Mouse (Mus musculus): Measurements from ENCODE around the gene Inpp4a. TPM values are rescaled to one million over a fixed set of nuclear protein-coding genes. Genes with fewer than 3 reads are reported as not detected.
A peak's percentile ranks its signal among the peaks of the same experiment; 100 is the strongest.

The Inpp4a gene
- polyA plus RNA-seq, 1 experiment = 85.7 TPM

DNA sequence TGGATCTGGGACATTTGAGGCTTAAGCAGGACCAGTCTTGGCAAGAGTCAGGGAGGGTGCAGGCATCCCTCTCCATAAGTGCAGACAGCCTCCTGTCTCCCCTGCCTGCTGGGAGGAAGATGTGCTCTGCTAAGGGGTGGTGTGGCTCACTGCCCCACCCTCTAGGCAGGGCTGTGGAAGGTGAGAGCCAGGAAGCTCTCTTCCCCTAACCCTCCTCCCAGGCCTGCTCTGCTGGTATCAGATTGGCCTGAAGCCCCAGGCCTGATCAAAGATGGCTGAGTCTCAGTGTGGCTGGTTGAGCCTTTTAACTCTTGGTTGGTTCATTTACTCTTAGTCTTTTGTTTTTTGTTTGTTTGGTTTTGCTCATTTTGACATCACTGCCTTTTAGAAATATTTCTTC lies 110.0 kb downstream of the Inpp4a start:
- TF ChIP-seq POLR2A (IDR thresholded peaks at IDR 0.05; ENCODE audit: extremely low read depth, insufficient read depth, low read length) (no peak), CTCF (IDR thresholded peaks at IDR 0.05; ENCODE audit: extremely low read depth, insufficient read depth, low read length) (no peak)

DNA sequence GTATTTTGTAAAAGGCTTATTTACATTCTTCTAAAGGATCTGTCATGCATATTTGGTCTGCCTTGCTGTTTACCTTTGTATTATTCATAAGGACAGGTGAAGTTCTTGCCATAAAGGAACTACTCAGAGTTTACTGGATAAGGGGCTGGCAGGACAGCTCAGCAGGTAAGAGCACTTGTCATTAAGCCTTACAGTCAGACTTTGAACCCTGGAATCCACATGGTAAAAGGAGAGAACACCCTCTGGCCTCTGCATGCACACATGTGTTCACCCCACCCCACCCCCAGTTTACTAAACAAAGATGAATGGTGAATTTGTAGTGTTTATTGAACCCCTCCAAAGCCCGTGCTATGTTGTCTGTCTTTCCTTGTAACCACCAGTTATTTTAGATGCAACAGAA lies 115.7 kb downstream of the Inpp4a start:
- H3K27ac ChIP-seq (ENCODE audit: insufficient read depth, low read length) = no peak overlapping the region
- TF ChIP-seq POLR2A (IDR thresholded peaks at IDR 0.05; ENCODE audit: extremely low read depth, insufficient read depth, low read length) (no peak), CTCF (IDR thresholded peaks at IDR 0.05; ENCODE audit: extremely low read depth, insufficient read depth, low read length) (no peak)
- H3K4me1 ChIP-seq (ENCODE audit: control insufficient read depth, insufficient read depth, low read length) = no peaks in the 10 kb centered on the region
- no peak overlapping the region for H3K4me3 ChIP-seq (ENCODE audit: insufficient read depth, low read length)

More for the DNA sequence above, 110.0 kb downstream of the Inpp4a start:
- no peak overlapping the region for H3K4me3 ChIP-seq (ENCODE audit: insufficient read depth, low read length)
- no peak overlapping the region for H3K27ac ChIP-seq (ENCODE audit: insufficient read depth, low read length)
- no peaks in the 10 kb centered on the region for H3K4me1 ChIP-seq (ENCODE audit: control insufficient read depth, insufficient read depth, low read length)

DNA sequence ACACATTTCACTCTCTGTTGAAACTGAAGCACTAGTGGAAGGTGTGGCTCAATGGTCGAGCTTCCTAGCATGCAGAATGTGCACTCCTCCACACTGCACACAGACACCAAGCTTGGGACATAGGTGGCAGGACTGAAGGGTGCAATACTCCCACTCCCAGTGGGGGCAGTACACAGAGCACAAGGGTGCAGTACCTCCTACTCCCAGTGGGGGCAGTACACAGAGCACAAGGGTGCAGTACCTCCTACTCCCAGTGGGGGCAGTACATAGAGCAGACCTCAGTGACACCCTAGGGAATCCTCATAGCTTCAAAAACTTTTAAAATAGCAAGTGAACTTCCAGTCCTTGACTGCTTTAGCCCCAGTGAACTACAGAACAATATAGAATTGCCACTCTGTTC lies 119.8 kb downstream of the Inpp4a start:
- Histone ChIP-seq H3K27ac (ENCODE audit: insufficient read depth, low read length) (no peak overlapping the region), H3K4me1 (ENCODE audit: control insufficient read depth, insufficient read depth, low read length) (no peaks in the 10 kb centered on the region), H3K4me3 (ENCODE audit: insufficient read depth, low read length) (no peak overlapping the region)
- TF ChIP-seq CTCF (IDR thresholded peaks at IDR 0.05; ENCODE audit: extremely low read depth, insufficient read depth, low read length) (peak; percentile 81), POLR2A (IDR thresholded peaks at IDR 0.05; ENCODE audit: extremely low read depth, insufficient read depth, low read length) (no peak)

DNA sequence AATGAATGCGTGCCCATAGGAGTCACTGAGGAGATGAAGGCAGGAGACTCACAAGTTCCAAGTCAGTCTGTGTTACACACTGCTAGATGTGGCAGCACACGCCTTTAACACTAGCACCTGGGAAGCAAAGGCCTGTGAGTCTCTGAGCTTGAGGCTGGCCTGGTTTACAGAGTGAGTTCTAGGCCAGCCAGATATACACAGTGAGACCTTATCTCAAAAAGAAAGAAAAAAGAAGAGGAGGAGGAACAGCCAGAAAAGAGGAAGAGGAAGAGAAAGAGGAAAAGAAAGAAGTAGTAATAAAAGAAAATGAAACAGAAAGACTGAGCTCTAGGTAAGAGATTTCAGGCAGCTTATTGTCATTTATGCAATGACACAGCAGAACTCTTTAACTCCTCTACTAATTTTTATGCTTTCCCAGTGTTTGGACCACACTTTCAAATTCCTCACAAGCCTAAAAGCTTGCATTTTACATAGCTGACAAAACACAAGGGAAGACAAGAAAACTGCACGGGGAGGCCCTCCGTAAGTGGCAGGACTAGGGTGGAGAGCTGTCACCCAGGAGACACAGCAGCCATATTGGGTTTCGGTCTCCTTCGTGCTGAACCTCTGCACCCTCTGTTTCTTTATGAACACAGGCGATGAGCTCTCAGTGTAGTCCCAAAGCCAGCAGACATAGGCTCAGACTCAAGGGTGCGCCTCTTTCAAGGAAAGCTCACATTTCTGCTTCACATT lies 127.6 kb downstream of the Inpp4a start:
- no peak for TF ChIP-seq CTCF (IDR thresholded peaks at IDR 0.05; ENCODE audit: extremely low read depth, insufficient read depth, low read length)
- TF ChIP-seq POLR2A (IDR thresholded peaks at IDR 0.05; ENCODE audit: extremely low read depth, insufficient read depth, low read length) = no peak
- peaks cover 5% of the 10 kb centered on the region for H3K4me1 ChIP-seq (ENCODE audit: control insufficient read depth, insufficient read depth, low read length)
- no peak overlapping the region for H3K4me3 ChIP-seq (ENCODE audit: insufficient read depth, low read length)

DNA sequence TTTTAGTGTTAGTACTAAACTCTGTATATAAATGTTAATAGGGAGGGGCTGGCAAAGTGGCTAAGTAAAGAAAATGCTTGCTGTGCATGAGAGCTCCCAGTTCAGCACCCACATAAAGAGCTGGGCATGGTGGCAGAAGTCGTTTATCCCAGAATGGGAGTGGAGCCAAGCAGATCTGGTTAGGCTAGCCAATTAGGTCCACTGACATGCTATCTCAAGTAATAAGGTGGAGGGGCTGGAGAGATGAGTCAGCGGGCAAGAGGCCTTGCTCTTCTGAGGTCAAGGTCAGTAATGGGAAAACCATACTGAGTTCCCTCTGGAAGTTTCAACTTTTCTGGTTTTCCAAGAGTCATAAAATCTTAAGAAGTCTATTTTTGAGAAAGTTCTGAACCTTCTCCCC lies 129.2 kb downstream of the Inpp4a start:
- peaks cover 5% of the 10 kb centered on the region for H3K4me1 ChIP-seq (ENCODE audit: control insufficient read depth, insufficient read depth, low read length)
- TF ChIP-seq CTCF (IDR thresholded peaks at IDR 0.05; ENCODE audit: extremely low read depth, insufficient read depth, low read length) = no peak
- no peak for TF ChIP-seq POLR2A (IDR thresholded peaks at IDR 0.05; ENCODE audit: extremely low read depth, insufficient read depth, low read length)
- peak overlapping the region; percentile 87 for H3K4me3 ChIP-seq (ENCODE audit: insufficient read depth, low read length)
- H3K27ac ChIP-seq (ENCODE audit: insufficient read depth, low read length) = no peak overlapping the region

More for the DNA sequence above, 127.6 kb downstream of the Inpp4a start:
- no peak overlapping the region for H3K27ac ChIP-seq (ENCODE audit: insufficient read depth, low read length)

DNA sequence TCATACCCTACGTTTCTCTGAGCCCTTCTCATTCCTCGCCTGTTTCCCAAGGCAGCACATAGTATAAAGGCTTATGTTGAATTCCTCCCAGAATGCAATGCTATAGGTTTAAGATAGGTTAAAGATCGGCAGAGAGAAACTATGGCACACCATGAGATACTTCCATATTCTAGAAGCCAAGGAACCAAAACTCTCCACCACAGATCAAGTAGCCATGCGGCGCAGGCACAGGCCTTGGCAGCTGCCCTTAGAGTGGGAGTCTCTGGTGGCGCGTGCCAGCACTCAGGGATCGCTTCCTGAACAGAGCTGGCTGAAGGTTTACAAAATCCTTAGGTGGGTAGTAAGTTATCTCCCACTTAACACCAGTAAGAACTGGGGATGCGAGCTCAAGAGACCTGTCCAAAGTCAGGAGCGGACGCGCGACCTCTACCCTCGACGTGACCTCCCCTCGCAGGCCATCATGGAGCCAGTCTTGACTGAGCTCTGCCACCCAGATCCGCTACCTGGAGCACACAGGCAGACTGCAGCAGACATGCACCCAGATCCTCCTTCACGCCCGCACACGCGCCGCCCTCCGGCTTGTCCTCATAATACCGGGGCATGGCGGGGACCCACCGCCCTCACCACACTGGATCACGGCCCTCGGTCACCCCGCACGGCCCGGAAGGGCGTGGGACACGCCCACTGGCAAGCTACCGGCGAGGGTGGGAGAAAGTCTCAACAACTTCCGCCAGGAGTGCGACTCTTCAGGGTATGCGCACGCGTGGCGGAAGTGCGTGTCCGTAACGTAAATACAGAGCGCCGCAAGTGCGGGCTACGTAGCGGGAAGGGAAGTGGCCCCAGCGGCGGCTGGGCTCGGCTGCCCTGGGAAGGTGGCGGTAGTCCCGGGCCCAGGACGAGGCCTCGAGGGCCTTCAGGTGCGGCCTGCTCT lies 130.0 kb downstream of the Inpp4a start, which contains the start of the genes Coa5 and Unc50:
Gene Coa5, minus strand, starts transcription at position 738 of the 931 bp plus-strand sequence.
Gene Unc50, plus strand, starts transcription at position 774 of the 931 bp plus-strand sequence.
- Histone ChIP-seq H3K4me3 (ENCODE audit: insufficient read depth, low read length) (peak within 1 kb of the TSS; percentile 87), H3K4me1 (ENCODE audit: control insufficient read depth, insufficient read depth, low read length) (peaks cover 5% of the 10 kb centered on the region), H3K27ac (ENCODE audit: insufficient read depth, low read length) (peak within 1 kb of the TSS; percentile 25; the same call in 1 of the 2 replicates)
- no peak for TF ChIP-seq CTCF (IDR thresholded peaks at IDR 0.05; ENCODE audit: extremely low read depth, insufficient read depth, low read length)
- TF ChIP-seq POLR2A (IDR thresholded peaks at IDR 0.05; ENCODE audit: extremely low read depth, insufficient read depth, low read length) = peak; percentile 77; the same call in 1 of the 2 replicates

DNA sequence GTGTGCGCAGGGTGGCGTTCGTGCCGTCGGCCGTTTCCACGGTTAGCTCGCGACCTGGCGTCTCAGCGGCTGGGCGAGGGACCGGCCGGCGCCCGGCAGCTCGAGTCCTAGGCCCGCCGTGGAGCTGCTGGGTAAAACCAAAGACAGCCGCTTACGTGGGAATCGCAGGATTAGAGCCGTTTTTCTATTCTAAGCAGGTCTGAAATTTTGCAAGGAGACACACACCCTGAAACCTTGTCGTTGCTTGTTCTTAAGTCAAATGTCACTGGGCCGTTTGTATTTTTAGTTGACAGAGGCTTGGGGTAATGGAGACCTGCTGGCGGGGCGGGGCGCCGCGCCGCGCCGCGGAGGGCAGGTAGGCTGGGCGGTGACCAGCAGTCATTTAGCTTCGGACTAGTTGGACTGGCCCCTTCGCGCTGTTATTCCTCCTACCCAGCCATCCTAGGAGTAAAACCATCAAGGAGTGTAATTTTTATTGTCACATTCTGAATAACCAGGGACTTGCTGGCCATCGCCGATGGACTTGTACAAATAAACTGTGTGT lies 130.7 kb downstream of the Inpp4a start:
- peaks cover 5% of the 10 kb centered on the region for H3K4me1 ChIP-seq (ENCODE audit: control insufficient read depth, insufficient read depth, low read length)
- H3K27ac ChIP-seq (ENCODE audit: insufficient read depth, low read length) = no peak overlapping the region
- peak overlapping the region; percentile 87 for H3K4me3 ChIP-seq (ENCODE audit: insufficient read depth, low read length)
- TF ChIP-seq POLR2A (IDR thresholded peaks at IDR 0.05; ENCODE audit: extremely low read depth, insufficient read depth, low read length) (no peak), CTCF (IDR thresholded peaks at IDR 0.05; ENCODE audit: extremely low read depth, insufficient read depth, low read length) (no peak)

DNA sequence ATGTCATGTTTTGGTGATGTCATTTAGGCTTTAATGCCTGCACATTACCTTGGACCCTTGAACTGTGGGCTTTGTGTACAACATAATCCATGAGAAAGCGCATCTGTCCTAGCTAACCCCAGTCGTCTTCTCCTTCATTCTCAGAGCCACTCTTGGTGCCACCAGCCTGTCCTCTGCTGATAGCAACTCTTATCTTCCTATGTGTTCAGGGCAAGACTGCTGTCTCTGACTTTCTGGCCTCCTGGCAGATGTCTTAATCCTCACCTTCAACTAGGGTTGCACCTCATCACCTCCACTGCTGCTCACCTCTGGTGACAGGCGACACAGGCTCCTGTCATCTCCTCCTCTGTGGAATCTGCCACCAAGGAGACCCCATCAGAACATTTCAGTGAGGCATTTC lies 136.8 kb downstream of the Inpp4a start:
- TF ChIP-seq CTCF (IDR thresholded peaks at IDR 0.05; ENCODE audit: extremely low read depth, insufficient read depth, low read length) (no peak), POLR2A (IDR thresholded peaks at IDR 0.05; ENCODE audit: extremely low read depth, insufficient read depth, low read length) (no peak)
- H3K4me3 ChIP-seq (ENCODE audit: insufficient read depth, low read length) = no peak overlapping the region

More for the DNA sequence above, 136.8 kb downstream of the Inpp4a start:
- Histone ChIP-seq H3K27ac (ENCODE audit: insufficient read depth, low read length) (no peak overlapping the region), H3K4me1 (ENCODE audit: control insufficient read depth, insufficient read depth, low read length) (no peaks in the 10 kb centered on the region)
